Mouse (Mus musculus): Measurements from ENCODE around the gene Rnf216. TPM values are rescaled to one million over a fixed set of nuclear protein-coding genes. Genes with fewer than 3 reads are reported as not detected.

The Rnf216 gene
- polyA plus RNA-seq, 1 experiment: 58.3 TPM

GRCm38 (mm10) chr5:142974598-142975121 is 138.1 kb downstream of the Rnf216 start:
- Histone ChIP-seq H3K27ac (ENCODE audit: control insufficient read depth, insufficient read depth, low read depth, low read length) (no peak overlapping the region), H3K36me3 (ENCODE audit: control insufficient read depth, insufficient read depth, low read length) (no peaks in the 10 kb centered on the region)

GRCm38 (mm10) chr5:142973971-142974370 is 138.8 kb downstream of the Rnf216 start:
- Histone ChIP-seq H3K4me1 (ENCODE audit: control insufficient read depth, insufficient read depth, low read length) (peaks cover 21% of the 10 kb centered on the region), H3K4me3 (ENCODE audit: control insufficient read depth, low read depth, low read length) (no peak overlapping the region), H3K36me3 (ENCODE audit: control insufficient read depth, insufficient read depth, low read length) (no peaks in the 10 kb centered on the region), H3K27me3 (ENCODE audit: control insufficient read depth, insufficient read depth, low read length) (no peaks in the 10 kb centered on the region), H3K27ac (ENCODE audit: control insufficient read depth, insufficient read depth, low read depth, low read length) (no peak overlapping the region)
- TF ChIP-seq CTCF (IDR thresholded peaks at IDR 0.05; ENCODE audit: control insufficient read depth, insufficient read depth, insufficient replicate concordance, low read depth, low read length) (no peak), POLR2A (IDR thresholded peaks at IDR 0.05; ENCODE audit: control insufficient read depth, low read depth, low read length) (no peak)

More at GRCm38 (mm10) chr5:142974598-142975121, 138.1 kb downstream of the Rnf216 start:
- no peak overlapping the region for H3K4me3 ChIP-seq (ENCODE audit: control insufficient read depth, low read depth, low read length)
- no peaks in the 10 kb centered on the region for H3K27me3 ChIP-seq (ENCODE audit: control insufficient read depth, insufficient read depth, low read length)
- TF ChIP-seq CTCF (IDR thresholded peaks at IDR 0.05; ENCODE audit: control insufficient read depth, insufficient read depth, insufficient replicate concordance, low read depth, low read length) (no peak), POLR2A (IDR thresholded peaks at IDR 0.05; ENCODE audit: control insufficient read depth, low read depth, low read length) (no peak)
- H3K4me1 ChIP-seq (ENCODE audit: control insufficient read depth, insufficient read depth, low read length): peaks cover 18% of the 10 kb centered on the region

GRCm38 (mm10) chr5:142968411-142968810 is 144.4 kb downstream of the Rnf216 start:
- H3K27me3 ChIP-seq (ENCODE audit: control insufficient read depth, insufficient read depth, low read length): no peaks in the 10 kb centered on the region
- no peak overlapping the region for H3K27ac ChIP-seq (ENCODE audit: control insufficient read depth, insufficient read depth, low read depth, low read length)
- H3K36me3 ChIP-seq (ENCODE audit: control insufficient read depth, insufficient read depth, low read length): no peaks in the 10 kb centered on the region
- peaks cover 29% of the 10 kb centered on the region for H3K4me1 ChIP-seq (ENCODE audit: control insufficient read depth, insufficient read depth, low read length)
- no peak overlapping the region for H3K4me3 ChIP-seq (ENCODE audit: control insufficient read depth, low read depth, low read length)
- TF ChIP-seq POLR2A (IDR thresholded peaks at IDR 0.05; ENCODE audit: control insufficient read depth, low read depth, low read length) (no peak), CTCF (IDR thresholded peaks at IDR 0.05; ENCODE audit: control insufficient read depth, insufficient read depth, insufficient replicate concordance, low read depth, low read length) (no peak)

GRCm38 (mm10) chr5:142964650-142965049 is 148.1 kb downstream of the Rnf216 start:
- Histone ChIP-seq H3K36me3 (ENCODE audit: control insufficient read depth, insufficient read depth, low read length) (no peaks in the 10 kb centered on the region), H3K4me3 (ENCODE audit: control insufficient read depth, low read depth, low read length) (peak overlapping the region; percentile 41), H3K27me3 (ENCODE audit: control insufficient read depth, insufficient read depth, low read length) (no peaks in the 10 kb centered on the region), H3K4me1 (ENCODE audit: control insufficient read depth, insufficient read depth, low read length) (peaks cover 45% of the 10 kb centered on the region), H3K27ac (ENCODE audit: control insufficient read depth, insufficient read depth, low read depth, low read length) (no peak overlapping the region)
- TF ChIP-seq CTCF (IDR thresholded peaks at IDR 0.05; ENCODE audit: control insufficient read depth, insufficient read depth, insufficient replicate concordance, low read depth, low read length) (no peak), POLR2A (IDR thresholded peaks at IDR 0.05; ENCODE audit: control insufficient read depth, low read depth, low read length) (no peak)

DNA sequence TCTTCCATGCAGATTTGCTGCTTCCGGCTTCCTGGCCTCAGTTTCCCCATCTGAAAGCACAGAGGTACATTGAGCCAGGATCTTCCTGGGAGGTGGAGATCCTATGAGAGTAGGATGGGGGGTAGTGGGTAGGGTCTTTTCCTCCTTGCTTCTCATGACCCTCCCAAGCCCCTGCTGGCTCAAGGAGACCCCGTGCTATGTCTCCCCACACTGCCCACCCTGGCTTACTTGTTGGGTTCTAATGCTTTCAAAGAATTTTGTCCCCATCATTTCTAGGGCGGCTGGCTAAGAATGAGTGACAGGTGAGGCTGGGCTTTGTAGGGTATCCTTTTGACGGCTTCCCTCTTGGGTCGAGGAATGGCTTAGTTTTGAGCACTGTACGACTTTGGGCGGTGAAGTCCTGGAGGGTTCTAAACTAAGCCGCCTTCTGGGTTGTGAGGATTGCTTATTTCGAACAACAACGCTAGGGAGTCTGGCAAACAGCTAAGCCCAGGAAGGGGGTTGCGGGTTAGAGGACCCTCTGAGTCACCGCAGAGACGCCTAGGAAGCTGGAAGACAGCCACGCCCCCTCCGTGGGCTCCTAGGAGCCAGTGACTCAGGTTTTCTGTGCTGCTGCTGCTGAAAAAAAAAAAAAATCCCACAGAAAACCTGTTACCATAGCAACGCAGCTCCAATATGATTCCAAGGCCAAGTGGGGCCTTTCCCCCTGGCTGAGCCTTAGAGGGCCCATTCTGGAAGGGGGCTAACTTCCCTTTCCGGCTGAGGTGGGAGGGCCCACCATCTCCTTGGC is 148.9 kb downstream of the Rnf216 start:
- Histone ChIP-seq H3K27me3 (ENCODE audit: control insufficient read depth, insufficient read depth, low read length) (no peaks in the 10 kb centered on the region), H3K27ac (ENCODE audit: control insufficient read depth, insufficient read depth, low read depth, low read length) (no peak overlapping the region), H3K4me1 (ENCODE audit: control insufficient read depth, insufficient read depth, low read length) (peaks cover 43% of the 10 kb centered on the region), H3K4me3 (ENCODE audit: control insufficient read depth, low read depth, low read length) (peak overlapping the region; percentile 41), H3K36me3 (ENCODE audit: control insufficient read depth, insufficient read depth, low read length) (no peaks in the 10 kb centered on the region)
- TF ChIP-seq CTCF (IDR thresholded peaks at IDR 0.05; ENCODE audit: control insufficient read depth, insufficient read depth, insufficient replicate concordance, low read depth, low read length): no peak
- no peak for TF ChIP-seq POLR2A (IDR thresholded peaks at IDR 0.05; ENCODE audit: control insufficient read depth, low read depth, low read length)

DNA sequence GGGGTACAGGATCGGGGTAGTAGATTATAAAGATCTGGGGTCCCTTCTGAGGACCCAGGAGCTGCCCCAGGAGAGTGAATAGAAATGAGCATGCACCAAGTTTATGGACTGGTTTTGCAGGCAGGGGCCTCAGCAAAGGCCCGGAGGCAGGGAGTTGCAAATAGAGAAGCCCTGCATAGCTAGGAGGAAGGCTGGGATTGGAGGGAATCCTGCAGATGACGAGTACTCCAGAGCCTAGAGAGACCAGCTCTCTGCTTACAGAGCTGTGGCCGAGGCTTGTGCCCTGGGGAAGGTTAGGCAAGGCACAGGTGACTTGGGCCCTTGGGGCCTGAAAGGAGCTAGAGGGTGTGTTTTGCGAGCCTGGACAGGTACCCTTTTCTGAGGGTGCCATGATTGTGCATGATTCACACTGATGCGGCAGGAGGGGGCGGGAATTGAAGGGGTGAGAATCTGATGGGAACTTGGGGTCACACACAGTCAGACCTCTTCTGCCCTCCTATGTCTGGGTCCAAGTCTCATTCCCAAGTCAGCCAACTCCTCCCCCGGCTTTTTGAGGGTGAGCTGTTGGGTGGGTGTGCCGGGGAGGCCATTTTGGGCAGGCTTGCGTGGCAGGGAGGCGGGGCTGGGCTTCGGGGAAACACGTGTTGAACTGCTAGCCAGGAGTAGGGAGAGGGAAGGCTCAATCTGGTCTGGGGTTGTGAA is 149.6 kb downstream of the Rnf216 start:
- Histone ChIP-seq H3K4me1 (ENCODE audit: control insufficient read depth, insufficient read depth, low read length) (peaks cover 43% of the 10 kb centered on the region), H3K27me3 (ENCODE audit: control insufficient read depth, insufficient read depth, low read length) (no peaks in the 10 kb centered on the region), H3K36me3 (ENCODE audit: control insufficient read depth, insufficient read depth, low read length) (no peaks in the 10 kb centered on the region), H3K27ac (ENCODE audit: control insufficient read depth, insufficient read depth, low read depth, low read length) (no peak overlapping the region), H3K4me3 (ENCODE audit: control insufficient read depth, low read depth, low read length) (peak overlapping the region; percentile 41)
- TF ChIP-seq POLR2A (IDR thresholded peaks at IDR 0.05; ENCODE audit: control insufficient read depth, low read depth, low read length): no peak
- no peak for TF ChIP-seq CTCF (IDR thresholded peaks at IDR 0.05; ENCODE audit: control insufficient read depth, insufficient read depth, insufficient replicate concordance, low read depth, low read length)

- peaks cover 43% of the 10 kb centered on the region for H3K4me1 ChIP-seq (ENCODE audit: control insufficient read depth, insufficient read depth, low read length)
These were observed 150.3 kb downstream of the Rnf216 start for GRCm38 (mm10) chr5:142962444-142962961.

More at GRCm38 (mm10) chr5:142962444-142962961, 150.3 kb downstream of the Rnf216 start:
- H3K27me3 ChIP-seq (ENCODE audit: control insufficient read depth, insufficient read depth, low read length): no peaks in the 10 kb centered on the region
- H3K27ac ChIP-seq (ENCODE audit: control insufficient read depth, insufficient read depth, low read depth, low read length): no peak overlapping the region
- no peaks in the 10 kb centered on the region for H3K36me3 ChIP-seq (ENCODE audit: control insufficient read depth, insufficient read depth, low read length)
- TF ChIP-seq POLR2A (IDR thresholded peaks at IDR 0.05; ENCODE audit: control insufficient read depth, low read depth, low read length) (no peak), CTCF (IDR thresholded peaks at IDR 0.05; ENCODE audit: control insufficient read depth, insufficient read depth, insufficient replicate concordance, low read depth, low read length) (no peak)
- H3K4me3 ChIP-seq (ENCODE audit: control insufficient read depth, low read depth, low read length): peak overlapping the region; percentile 48
